Mouse (Mus musculus): Measurements from ENCODE around the gene Ahcyl1. TPM values are rescaled to one million over a fixed set of nuclear protein-coding genes. Genes with fewer than 3 reads are reported as not detected.
A peak's percentile ranks its signal among the peaks of the same experiment; 100 is the strongest.

Ahcyl1 gene
- polyA plus RNA-seq, 1 experiment: 48.2 TPM

GRCm38 (mm10) chr3:107632786-107633185 lies 63.6 kb downstream of the Ahcyl1 start:
- Histone ChIP-seq H3K4me1 (ENCODE audit: control insufficient read depth, insufficient read depth, low read length) (peaks cover 3% of the 10 kb centered on the region), H3K27me3 (ENCODE audit: control insufficient read depth, insufficient read depth, low read length) (no peaks in the 10 kb centered on the region), H3K27ac (ENCODE audit: control insufficient read depth, insufficient read depth, low read depth, low read length) (no peak overlapping the region), H3K36me3 (ENCODE audit: control insufficient read depth, insufficient read depth, low read length) (no peaks in the 10 kb centered on the region), H3K4me3 (ENCODE audit: control insufficient read depth, low read depth, low read length) (no peak overlapping the region; the same call in 1 of the 2 replicates)
- no peak for TF ChIP-seq CTCF (IDR thresholded peaks at IDR 0.05; ENCODE audit: control insufficient read depth, insufficient read depth, insufficient replicate concordance, low read depth, low read length)
- no peak for TF ChIP-seq POLR2A (IDR thresholded peaks at IDR 0.05; ENCODE audit: control insufficient read depth, low read depth, low read length)

- TF ChIP-seq CTCF (IDR thresholded peaks at IDR 0.05; ENCODE audit: control insufficient read depth, insufficient read depth, insufficient replicate concordance, low read depth, low read length) (no peak), POLR2A (IDR thresholded peaks at IDR 0.05; ENCODE audit: control insufficient read depth, low read depth, low read length) (peak; percentile 83)
- peak within 1 kb of the TSS; percentile 76 for H3K27ac ChIP-seq (ENCODE audit: control insufficient read depth, insufficient read depth, low read depth, low read length)
- H3K36me3 ChIP-seq (ENCODE audit: control insufficient read depth, insufficient read depth, low read length): no peaks in the 10 kb centered on the region; the same call in 1 of the 2 replicates
- peaks cover 3% of the 10 kb centered on the region for H3K4me1 ChIP-seq (ENCODE audit: control insufficient read depth, insufficient read depth, low read length)
- no peaks in the 10 kb centered on the region for H3K27me3 ChIP-seq (ENCODE audit: control insufficient read depth, insufficient read depth, low read length)
- H3K4me3 ChIP-seq (ENCODE audit: control insufficient read depth, low read depth, low read length): peak within 1 kb of the TSS; percentile 86
Measured at GRCm38 (mm10) chr3:107631523-107631958, 64.8 kb downstream of the Ahcyl1 start, which contains the start of gene Strip1. Gene Strip1 (minus strand): TSS chr3:107631694.

- peak within 1 kb of the TSS; percentile 76 for H3K27ac ChIP-seq (ENCODE audit: control insufficient read depth, insufficient read depth, low read depth, low read length)
- TF ChIP-seq POLR2A (IDR thresholded peaks at IDR 0.05; ENCODE audit: control insufficient read depth, low read depth, low read length) (no peak), CTCF (IDR thresholded peaks at IDR 0.05; ENCODE audit: control insufficient read depth, insufficient read depth, insufficient replicate concordance, low read depth, low read length) (no peak)
Measured at GRCm38 (mm10) chr3:107630682-107631522, 65.5 kb downstream of the Ahcyl1 start, which contains the start of gene Gm10961. Gene Gm10961 (plus strand): TSS chr3:107631322.

GRCm38 (mm10) chr3:107629411-107629810 lies 66.9 kb downstream of the Ahcyl1 start:
- peaks cover 3% of the 10 kb centered on the region for H3K4me1 ChIP-seq (ENCODE audit: control insufficient read depth, insufficient read depth, low read length)
- H3K27me3 ChIP-seq (ENCODE audit: control insufficient read depth, insufficient read depth, low read length): no peaks in the 10 kb centered on the region
- H3K27ac ChIP-seq (ENCODE audit: control insufficient read depth, insufficient read depth, low read depth, low read length): no peak overlapping the region
- no peaks in the 10 kb centered on the region; the same call in 1 of the 2 replicates for H3K36me3 ChIP-seq (ENCODE audit: control insufficient read depth, insufficient read depth, low read length)
- TF ChIP-seq POLR2A (IDR thresholded peaks at IDR 0.05; ENCODE audit: control insufficient read depth, low read depth, low read length) (no peak), CTCF (IDR thresholded peaks at IDR 0.05; ENCODE audit: control insufficient read depth, insufficient read depth, insufficient replicate concordance, low read depth, low read length) (no peak)
- H3K4me3 ChIP-seq (ENCODE audit: control insufficient read depth, low read depth, low read length): no peak overlapping the region

More at GRCm38 (mm10) chr3:107630682-107631522, 65.5 kb downstream of the Ahcyl1 start, which contains the start of gene Gm10961:
- H3K4me3 ChIP-seq (ENCODE audit: control insufficient read depth, low read depth, low read length): peak within 1 kb of the TSS; percentile 86
- H3K27me3 ChIP-seq (ENCODE audit: control insufficient read depth, insufficient read depth, low read length): no peaks in the 10 kb centered on the region
- H3K36me3 ChIP-seq (ENCODE audit: control insufficient read depth, insufficient read depth, low read length): no peaks in the 10 kb centered on the region; the same call in 1 of the 2 replicates
- H3K4me1 ChIP-seq (ENCODE audit: control insufficient read depth, insufficient read depth, low read length): peaks cover 3% of the 10 kb centered on the region

GRCm38 (mm10) chr3:107628551-107628950 lies 67.8 kb downstream of the Ahcyl1 start:
- no peaks in the 10 kb centered on the region; the same call in 1 of the 2 replicates for H3K36me3 ChIP-seq (ENCODE audit: control insufficient read depth, insufficient read depth, low read length)

GRCm38 (mm10) chr3:107627641-107628040 lies 68.7 kb downstream of the Ahcyl1 start:
- no peaks in the 10 kb centered on the region; the same call in none of the 2 replicates for H3K36me3 ChIP-seq (ENCODE audit: control insufficient read depth, insufficient read depth, low read length)

More at GRCm38 (mm10) chr3:107628551-107628950, 67.8 kb downstream of the Ahcyl1 start:
- no peak for TF ChIP-seq POLR2A (IDR thresholded peaks at IDR 0.05; ENCODE audit: control insufficient read depth, low read depth, low read length)
- no peak for TF ChIP-seq CTCF (IDR thresholded peaks at IDR 0.05; ENCODE audit: control insufficient read depth, insufficient read depth, insufficient replicate concordance, low read depth, low read length)
- no peaks in the 10 kb centered on the region for H3K27me3 ChIP-seq (ENCODE audit: control insufficient read depth, insufficient read depth, low read length)
- peaks cover 3% of the 10 kb centered on the region for H3K4me1 ChIP-seq (ENCODE audit: control insufficient read depth, insufficient read depth, low read length)
- no peak overlapping the region for H3K27ac ChIP-seq (ENCODE audit: control insufficient read depth, insufficient read depth, low read depth, low read length)
- H3K4me3 ChIP-seq (ENCODE audit: control insufficient read depth, low read depth, low read length): no peak overlapping the region

GRCm38 (mm10) chr3:107626751-107627150 lies 69.6 kb downstream of the Ahcyl1 start:
- Histone ChIP-seq H3K4me1 (ENCODE audit: control insufficient read depth, insufficient read depth, low read length) (peaks cover 3% of the 10 kb centered on the region), H3K27me3 (ENCODE audit: control insufficient read depth, insufficient read depth, low read length) (no peaks in the 10 kb centered on the region), H3K4me3 (ENCODE audit: control insufficient read depth, low read depth, low read length) (no peak overlapping the region), H3K27ac (ENCODE audit: control insufficient read depth, insufficient read depth, low read depth, low read length) (no peak overlapping the region), H3K36me3 (ENCODE audit: control insufficient read depth, insufficient read depth, low read length) (no peaks in the 10 kb centered on the region; the same call in none of the 2 replicates)
- no peak for TF ChIP-seq POLR2A (IDR thresholded peaks at IDR 0.05; ENCODE audit: control insufficient read depth, low read depth, low read length)
- TF ChIP-seq CTCF (IDR thresholded peaks at IDR 0.05; ENCODE audit: control insufficient read depth, insufficient read depth, insufficient replicate concordance, low read depth, low read length): no peak

More at GRCm38 (mm10) chr3:107627641-107628040, 68.7 kb downstream of the Ahcyl1 start:
- TF ChIP-seq POLR2A (IDR thresholded peaks at IDR 0.05; ENCODE audit: control insufficient read depth, low read depth, low read length) (no peak), CTCF (IDR thresholded peaks at IDR 0.05; ENCODE audit: control insufficient read depth, insufficient read depth, insufficient replicate concordance, low read depth, low read length) (no peak)
- Histone ChIP-seq H3K27ac (ENCODE audit: control insufficient read depth, insufficient read depth, low read depth, low read length) (no peak overlapping the region), H3K4me1 (ENCODE audit: control insufficient read depth, insufficient read depth, low read length) (peaks cover 3% of the 10 kb centered on the region), H3K27me3 (ENCODE audit: control insufficient read depth, insufficient read depth, low read length) (no peaks in the 10 kb centered on the region), H3K4me3 (ENCODE audit: control insufficient read depth, low read depth, low read length) (no peak overlapping the region)
